Mouse (Mus musculus) adrenal gland, adult 18-20 months (tissue): ENCODE data around the gene Rbm47. TPM values are rescaled to one million over a fixed set of nuclear protein-coding genes. Genes with fewer than 3 reads are reported as not detected.
"Not testable (repeated sequence)": the region's sequence is repeated elsewhere in the genome, so short reads cannot be mapped to it uniquely, and the experiment has no call there.

ENCODE experiments used
- DNase-seq, 2 experiments: peaks; one replicate each; pipeline ENCODE4 v3.0.0; 2021 to 2022; ENCODE audit warnings: low spot score in 2 of 2
- total RNA-seq, 2 experiments: library from RNA; stranded (reverse); gene quantifications; 1 replicate in 1 of 2; 2 replicates in 1 of 2; pipeline ENCODE4 v1.2.3; 2021

Gene Rbm47
- total RNA-seq, 2 experiments from 2014 or later: 74.5 to 128 TPM

DNA sequence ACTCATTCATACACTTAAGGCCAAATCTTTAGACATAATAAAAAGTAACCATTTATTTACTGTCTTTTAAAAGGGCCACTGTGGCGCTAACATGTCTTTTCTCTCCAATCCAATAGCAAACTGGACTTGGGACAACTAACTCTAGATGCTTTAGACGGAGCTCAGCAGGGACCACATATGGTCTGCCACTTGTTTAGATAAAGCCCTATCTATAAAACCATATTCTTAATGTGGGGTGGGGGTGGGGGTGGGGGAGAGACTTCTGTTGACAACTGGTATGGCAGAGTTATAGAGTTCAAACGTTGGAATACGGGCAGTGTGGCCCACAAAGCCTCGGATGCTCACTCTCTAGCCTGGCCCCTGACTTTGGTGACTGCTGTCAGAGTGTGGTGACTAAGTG, 141.2 kb downstream of the Rbm47 start:
- DNase-seq: no peak

DNA sequence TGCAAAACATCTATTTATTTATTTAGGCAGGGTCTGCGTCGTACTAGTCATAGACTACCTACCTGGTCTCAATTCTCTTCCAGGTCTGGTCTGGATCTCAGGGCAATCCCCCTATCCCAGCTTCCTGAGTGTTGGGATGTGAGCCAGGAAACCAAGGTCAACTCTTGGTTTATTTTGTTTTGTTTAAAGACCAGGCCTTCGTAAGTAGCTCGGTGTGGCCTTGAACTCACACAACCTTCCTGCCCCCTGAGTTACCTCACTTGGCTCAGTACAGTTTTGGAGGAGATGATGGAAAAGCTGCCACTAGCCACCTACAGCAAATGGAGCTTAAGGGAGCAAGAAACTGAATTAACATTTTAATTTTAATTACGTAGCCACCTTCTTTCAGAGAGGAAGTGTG, 144.7 kb downstream of the Rbm47 start:
- DNase-seq: no peak

DNA sequence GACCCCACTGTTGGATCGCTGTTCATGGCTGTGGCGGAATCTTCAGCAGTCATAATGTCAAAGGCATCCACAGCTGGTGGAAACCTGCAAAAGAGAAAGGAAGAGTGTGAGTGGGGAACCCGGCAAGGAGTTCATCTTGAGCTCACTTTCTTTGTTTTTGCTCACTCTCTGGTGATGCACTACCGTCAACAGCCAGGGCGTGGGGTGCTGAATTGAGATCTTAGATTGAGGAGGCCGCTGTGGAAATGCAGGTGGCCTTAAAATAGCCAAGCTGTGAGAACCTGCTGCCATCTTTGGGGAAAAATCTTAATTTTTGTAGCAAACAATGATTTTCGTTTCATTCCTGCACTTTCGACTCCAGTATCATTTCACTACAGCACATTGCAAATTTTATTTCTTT, 145.7 kb downstream of the Rbm47 start:
- DNase-seq: no peak

DNA sequence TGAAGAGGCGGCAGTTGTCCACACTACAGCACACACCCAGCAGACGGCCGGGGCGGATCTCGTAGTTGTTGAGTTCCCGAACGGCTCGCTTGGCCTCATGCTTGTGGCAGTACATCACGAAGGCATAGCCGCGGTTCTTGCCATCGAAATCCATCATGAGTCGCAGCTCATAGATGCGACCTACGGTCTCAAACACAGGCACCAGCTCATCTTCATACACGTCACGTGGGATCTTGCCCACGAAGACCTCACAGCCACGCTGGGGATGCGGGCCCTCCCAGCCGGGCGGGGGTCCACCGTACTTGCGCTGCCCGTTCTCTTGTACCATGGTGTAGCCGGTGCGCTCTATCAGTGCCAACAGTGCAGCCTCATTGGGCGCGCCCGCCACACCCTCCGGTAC, 146.1 kb downstream of the Rbm47 start:
- DNase-seq: no peak

DNA sequence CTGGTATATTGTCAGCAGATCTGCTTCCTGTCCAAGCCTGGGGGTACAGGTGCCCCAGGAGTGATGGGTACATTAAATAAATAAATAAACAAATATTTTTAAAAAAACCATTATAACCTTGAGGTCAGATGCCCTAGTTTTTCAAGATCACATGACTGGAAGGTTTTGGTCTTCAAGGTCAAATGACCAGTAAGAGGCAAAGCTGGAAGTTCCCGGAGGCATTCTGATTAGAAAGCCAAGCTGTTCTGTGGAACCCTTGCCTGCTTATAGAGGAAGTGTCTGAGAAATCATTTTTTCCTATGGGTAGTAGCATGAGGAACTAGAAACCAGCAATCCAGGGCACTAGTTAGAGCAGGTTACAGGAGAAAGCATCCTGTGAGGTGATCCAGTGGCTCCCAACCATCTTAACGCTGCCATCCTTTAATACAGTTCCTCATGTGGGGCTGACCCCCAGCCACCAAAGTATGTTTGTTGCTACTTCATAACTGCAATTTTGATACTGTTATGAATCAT, 157.4 kb downstream of the Rbm47 start:
- no peak for DNase-seq

DNA sequence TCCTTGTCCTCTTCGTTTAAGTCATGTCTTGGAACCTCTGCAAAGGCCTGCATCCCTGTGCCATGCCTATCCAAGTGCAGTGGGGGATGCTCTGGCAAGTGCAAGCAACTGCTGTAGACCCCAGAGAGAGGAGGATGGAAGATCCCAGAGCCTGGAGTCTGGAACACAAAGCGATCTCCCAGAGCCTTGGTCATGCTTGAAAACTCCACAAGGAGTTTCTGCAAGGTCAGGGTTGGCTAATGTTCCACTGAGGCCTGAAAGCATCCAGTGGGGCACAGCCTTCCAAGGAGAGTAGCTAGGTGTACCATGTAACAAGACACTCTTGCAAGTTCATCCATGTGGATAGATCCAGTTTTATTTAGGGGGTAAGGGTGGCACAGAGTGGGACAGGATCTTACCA, 158.5 kb downstream of the Rbm47 start:
- no peak for DNase-seq

DNA sequence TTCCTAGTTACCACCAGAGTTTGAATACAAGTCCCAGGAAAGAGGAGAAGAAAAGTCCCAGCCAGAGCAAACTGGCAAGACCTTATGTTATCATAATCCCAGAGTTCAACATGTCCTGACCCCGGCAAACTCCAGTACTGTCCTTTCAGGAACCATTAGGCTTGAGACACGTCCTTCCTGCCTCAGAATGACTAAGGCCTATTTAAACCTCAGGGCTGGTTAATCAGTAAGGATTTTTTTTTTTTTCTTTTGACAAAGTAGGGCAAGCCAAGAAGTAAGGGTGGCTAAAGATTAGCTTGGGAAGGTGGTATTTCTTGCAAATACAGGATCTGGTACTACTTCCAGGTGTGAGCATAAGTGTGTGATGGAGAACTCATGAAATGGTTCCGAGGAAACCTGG, 158.9 kb downstream of the Rbm47 start:
- no peak for DNase-seq

DNA sequence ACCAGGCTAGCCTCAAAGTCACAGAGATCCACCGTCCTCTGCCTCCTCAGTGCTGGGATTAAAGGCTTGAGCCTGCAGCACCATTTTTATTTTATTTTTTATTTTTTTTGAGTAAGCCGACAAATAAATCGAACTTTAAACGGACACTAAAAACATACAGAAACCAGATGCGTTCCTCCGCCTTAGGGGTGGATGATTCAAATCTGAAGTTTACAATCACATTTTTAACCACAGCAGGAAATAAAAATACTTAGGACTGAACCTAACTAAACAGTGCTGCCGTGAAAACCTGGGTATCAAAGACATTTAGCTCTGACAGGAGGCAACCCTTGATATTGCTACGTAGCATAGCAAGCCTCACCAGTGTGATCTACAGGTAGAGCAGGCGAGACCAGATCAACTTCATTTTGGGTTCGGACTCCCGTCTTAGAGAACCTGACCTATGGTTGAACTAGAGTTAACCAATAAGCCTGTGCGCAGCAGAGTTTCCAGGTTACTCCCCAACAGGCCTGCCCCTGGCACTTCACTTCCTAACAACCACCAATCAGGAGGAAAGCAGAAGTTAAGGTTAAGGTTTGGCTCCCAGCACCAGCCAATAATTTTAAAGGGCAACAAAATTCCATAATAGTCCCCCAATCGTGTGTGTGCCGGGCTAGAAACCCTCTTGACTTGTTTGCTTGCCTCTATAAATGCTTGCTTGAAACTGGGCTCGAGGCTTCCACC, 164.5 kb downstream of the Rbm47 start:
- DNase-seq: no peak

DNA sequence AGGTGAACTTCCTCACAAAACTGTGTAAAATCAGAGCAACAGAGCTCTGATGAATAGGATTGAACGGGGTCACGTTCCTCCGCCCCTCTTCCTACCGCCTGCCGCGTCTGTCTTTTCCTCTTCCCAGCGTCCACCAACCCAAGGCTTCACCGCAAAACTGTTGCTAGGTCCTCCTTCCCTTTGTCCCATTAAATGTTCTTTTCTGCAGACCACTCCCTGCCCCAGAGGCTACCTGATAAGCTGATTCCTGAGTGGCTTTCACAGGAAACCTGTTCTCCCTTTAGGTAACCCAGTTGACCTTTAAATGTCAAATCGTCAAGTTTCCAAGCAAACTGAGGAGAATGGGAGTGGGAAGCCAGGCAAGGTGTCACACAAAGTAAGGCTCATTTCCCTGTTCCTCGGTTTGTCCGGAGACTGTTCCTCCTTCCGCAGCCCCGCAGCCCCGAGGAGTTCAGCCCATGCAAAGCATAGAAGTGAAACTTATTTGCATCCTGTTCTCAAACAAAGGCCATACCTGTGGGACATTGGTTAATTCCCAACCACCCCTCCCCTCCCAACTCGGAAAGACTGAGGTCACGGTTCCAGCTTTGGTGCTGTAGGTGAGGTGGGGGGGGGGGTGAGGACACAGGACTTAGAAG, 167.8 kb downstream of the Rbm47 start:
- no peak for DNase-seq

DNA sequence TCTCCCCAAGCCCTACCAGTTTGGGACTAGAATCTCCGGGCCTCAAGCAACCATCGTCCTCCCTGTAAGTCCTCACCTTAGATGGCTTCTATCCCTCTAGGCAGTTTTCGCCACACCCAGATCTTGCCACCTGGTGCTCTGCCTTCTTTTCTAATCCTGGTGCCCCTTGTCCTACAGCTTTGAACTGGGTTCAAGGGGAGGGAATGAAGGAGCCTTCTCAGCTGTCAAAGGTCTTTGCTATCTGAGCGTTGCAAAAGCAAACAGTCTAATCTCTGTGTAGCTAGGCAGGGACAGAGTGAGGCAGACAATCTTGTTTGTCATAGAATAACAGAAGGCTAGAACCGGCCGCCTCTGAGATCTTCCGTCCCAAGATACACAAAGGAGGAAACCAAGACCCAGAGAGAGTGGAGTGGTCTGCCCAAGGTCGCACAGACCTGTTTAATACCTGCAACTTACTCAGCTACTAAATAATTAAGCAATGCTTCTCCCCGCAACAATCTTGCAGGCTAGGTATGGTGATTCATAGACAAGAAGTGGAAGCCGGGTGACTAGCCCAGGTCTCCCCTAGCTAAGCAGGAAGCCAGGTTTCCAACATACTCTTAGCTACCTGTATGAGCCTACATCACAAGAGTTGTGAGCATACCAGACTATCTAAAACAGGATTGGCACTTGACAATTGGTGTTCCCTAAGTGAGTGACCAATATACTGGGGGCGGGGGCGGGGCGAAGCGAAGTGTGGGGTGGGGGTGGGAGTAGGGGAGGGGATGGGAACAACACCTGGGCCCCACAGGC, 168.6 kb downstream of the Rbm47 start, which contains the start of gene 9130230L23Rik:
TSS of gene 9130230L23Rik (minus strand) at position 152 of the 792 bp plus-strand sequence.
- no peak for DNase-seq

DNA sequence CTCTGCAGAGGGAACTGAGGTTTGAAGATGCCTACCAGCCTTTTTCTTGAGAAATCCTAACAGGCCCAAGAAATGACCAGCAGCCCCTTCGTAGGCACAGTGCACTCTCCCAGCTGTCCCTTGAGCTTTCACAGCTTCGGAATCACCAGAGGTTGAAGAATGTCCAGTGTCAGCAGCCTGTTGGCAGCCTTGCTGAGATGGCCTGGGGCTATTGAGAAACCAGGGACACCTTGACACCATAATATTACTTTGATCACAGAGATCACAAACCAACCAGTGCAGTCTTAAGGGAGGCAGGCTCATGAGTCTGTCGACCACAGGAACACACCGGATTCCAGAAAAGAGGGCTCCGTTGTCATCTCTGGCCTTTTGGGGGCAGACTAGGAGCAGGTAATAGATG, 171.7 kb downstream of the Rbm47 start:
- DNase-seq: no peak

DNA sequence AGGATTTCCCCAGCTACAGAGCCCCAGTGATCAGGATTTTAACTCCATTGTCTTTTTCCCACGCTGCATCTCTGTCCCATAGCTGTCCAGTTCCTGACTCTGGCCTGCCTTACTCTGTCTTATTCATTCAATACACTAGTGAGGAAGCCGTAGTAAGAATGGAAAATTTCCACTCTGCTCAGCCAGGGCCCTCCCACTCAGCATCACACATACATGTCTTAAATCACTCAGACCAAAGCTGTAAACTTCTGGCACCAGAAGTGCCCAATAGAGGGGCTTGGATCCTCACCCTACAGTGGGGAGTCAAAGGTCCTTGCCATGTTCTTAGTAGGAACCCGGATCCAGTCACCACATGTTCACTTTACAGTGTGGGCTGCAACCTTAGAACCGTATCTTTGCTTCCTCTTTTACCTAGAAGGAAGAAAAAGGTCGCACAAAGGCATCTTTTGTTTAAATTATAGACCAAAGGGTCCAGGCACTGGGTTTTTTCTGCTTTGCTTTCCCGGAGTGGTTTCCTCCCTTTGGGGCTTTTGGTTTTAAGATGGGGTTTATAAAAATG, 172.3 kb downstream of the Rbm47 start:
- DNase-seq: no peak

DNA sequence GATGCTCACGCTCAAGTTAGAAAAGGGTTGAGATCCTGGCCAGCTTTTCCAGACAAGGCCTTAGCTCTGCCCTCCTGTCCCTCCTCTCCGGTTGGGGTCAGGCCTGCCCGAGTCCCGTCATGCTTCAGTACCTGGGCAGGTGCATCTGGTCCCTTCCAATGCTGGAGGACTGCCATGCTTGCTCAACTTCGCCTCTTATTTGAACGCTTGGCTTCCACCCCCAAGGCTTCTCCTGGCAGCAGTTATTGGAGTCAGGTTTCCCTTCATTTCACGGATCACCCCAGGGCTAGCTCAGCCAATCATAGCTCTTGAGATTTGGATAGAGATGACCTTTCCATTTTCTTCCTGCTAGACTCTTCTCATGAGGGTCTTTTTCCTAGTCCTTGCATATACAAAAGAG, 172.8 kb downstream of the Rbm47 start:
- DNase-seq: no peak

DNA sequence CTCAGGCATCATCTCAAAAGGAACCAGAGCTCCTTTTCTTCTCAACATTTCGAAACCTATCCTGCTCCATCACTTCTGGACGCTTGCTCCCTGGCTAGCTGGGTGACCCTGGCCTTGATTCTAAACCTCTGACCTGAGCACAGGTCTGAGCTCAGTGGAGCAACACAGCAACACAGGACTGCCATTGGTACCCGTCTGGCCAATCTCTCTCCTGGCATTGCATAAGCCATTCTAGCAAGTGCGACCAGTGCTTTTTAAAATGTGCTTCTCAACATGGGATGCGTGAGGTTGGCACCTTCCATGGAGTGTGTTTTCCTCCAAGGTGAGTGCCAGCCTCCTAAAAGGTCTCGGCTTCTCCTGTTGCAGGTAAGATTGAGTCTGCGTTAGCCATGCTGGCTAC, 173.8 kb downstream of the Rbm47 start:
- DNase-seq: no peak

DNA sequence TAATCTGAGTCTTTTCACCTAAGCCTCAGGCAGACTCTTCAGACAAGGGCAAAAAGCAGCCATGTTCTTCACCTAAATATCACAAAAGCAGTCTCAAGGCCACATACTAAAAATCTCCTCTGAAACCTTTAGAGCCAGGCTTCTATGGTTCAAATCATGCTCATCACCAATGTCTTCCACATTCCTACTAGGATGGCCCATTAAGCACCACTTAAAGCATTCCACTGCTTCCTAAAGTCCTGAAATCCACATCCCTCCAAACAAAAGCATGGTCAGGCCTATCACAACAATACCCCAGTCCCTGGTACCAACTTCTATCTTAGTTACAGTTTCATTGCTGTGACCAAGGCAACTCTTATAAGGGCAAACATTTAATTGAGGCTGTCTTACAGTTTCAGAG, 175.1 kb downstream of the Rbm47 start:
- DNase-seq: no peak

DNA sequence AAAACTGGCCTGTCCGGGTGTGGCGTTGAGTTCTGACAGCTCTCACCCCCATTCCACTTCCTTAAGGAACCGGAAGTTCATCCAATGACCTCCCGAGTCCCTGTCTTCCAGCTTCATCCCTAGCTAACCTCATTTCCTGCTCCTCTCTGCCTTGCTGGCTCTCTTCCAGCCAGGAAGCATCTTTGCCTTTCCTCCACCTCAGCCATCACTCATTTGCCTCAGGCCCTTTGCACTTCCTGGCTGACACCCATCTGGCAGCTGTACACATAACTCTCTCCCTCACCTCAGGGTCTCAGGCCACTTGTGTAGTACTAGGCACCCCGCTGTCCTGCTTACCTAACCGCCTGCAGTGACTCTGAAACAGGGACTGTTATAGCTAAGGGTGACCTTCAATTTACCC, 178.3 kb downstream of the Rbm47 start:
- DNase-seq: no peak

DNA sequence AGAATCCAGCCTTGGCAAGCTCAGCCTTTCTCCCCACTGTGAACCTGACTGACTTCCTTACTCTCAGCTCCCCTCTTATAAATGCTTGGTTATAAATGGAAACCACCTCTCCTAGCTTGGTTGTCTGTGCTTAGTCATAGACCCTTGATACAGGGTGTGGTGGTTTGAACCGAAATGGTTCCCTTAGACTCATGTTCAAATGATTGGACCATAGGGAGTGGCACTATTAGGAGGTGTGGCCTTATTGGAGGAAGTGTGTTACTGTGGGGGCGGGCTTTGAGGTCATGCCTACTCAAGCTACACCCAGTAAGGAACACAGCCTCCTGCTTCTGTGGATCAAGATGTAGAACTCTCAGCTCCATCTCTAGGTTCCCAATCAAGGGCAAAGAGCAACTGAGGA, 181.7 kb downstream of the Rbm47 start:
- no peak for DNase-seq

DNA sequence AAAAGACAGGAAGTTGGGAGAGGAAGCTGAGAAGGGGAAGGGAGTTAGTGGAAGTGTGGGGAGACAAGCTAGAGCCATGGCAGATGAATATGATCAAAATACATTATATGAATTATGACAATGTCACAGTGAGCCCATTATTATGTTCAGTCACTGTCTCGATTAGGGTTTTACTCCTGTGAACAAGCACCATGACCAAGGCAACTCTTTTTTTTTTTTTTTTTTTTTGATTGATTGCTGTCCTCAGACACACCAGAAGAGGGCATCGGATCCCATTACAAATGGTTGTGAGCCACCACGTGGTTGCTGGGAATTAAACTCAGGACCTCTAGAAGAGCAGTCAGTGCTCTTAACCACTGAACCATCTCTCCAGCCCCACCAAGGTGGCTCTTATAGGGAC, 185.9 kb downstream of the Rbm47 start:
- DNase-seq: not testable (repeated sequence)

DNA sequence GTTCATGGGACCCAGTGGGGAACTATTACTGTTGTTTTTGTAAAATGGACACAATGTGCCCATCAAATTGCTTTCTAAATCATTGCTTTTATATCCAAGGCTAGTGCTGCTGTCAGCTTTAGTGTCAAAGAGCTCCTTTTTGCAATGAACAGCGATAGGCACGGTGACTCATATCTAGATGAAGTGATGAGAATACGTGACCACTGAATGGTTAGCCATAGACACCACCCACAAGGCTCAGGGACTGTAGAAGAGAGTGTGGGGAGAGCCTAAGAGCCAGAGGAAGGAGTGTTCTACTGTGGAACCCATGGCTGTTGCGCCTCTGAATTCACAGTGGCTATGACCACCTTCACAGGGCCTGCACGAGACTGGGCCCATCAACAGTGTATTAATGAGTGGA, 186.5 kb downstream of the Rbm47 start:
- no peak for DNase-seq

DNA sequence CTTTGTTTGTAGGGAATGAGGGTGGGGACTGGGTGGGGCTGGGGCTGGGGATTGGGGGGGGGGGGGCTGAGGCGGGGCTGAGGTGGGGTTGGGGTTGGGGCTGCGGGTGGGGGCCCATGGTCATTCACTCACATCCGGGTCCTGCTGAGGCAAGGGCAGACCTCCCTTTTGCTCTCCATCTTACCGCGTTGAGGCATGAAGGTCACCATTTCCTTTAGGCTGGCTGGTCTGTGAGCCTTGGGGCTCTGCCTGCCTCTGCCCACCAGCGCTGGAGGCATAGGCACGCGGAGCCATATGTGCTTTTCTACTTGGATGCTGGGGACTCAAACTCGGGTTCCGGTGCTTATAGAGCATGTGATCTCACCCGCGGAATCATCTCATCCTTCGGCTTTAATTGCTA, 197.2 kb downstream of the Rbm47 start:
- DNase-seq: no peak

DNA sequence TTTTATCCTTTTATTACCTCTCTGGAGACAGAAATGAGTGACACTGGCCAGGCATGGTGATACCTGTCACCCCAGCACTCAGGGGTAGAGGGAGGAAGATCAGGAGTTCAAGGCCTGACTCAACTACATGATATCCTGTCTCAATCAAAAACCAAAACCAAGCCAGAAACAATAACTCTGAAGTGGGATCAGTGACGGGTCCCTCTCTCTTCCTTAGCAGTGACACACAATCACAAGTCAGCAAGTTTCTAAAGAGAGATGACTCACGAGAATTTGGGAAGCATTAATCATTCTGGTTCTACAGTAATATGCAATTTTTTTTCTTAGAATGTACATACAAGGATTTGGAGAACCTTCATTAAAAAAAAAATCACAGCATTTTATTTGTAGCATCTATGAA, 199.7 kb downstream of the Rbm47 start:
- no peak for DNase-seq

DNA sequence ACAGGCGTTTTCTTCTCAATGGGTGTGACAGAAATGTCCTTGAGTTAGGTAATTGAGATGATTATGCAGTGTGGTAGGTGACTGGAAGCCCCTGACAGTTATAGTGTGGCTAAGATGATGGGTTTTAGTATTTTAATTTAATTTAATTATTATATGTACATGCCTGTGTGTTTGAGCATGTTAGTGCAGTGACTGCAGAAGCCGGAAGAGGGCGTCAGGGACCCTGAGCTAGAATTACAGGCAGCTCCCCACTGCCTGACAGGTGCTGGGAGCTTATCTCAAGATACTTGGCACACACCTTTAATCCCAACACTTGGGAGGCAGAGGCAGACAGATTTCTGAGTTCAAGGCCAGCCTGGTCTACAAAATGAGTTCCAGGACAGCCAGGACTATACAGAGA, 204.9 kb downstream of the Rbm47 start:
- DNase-seq: no peak
